Mouse (Mus musculus): ENCODE results near the gene Frmd4b. TPM values are rescaled to one million over a fixed set of nuclear protein-coding genes. Genes with fewer than 3 reads are reported as not detected.

Frmd4b gene
- polyA plus RNA-seq, 1 experiment from 2014 or later = 17.5 TPM

DNA sequence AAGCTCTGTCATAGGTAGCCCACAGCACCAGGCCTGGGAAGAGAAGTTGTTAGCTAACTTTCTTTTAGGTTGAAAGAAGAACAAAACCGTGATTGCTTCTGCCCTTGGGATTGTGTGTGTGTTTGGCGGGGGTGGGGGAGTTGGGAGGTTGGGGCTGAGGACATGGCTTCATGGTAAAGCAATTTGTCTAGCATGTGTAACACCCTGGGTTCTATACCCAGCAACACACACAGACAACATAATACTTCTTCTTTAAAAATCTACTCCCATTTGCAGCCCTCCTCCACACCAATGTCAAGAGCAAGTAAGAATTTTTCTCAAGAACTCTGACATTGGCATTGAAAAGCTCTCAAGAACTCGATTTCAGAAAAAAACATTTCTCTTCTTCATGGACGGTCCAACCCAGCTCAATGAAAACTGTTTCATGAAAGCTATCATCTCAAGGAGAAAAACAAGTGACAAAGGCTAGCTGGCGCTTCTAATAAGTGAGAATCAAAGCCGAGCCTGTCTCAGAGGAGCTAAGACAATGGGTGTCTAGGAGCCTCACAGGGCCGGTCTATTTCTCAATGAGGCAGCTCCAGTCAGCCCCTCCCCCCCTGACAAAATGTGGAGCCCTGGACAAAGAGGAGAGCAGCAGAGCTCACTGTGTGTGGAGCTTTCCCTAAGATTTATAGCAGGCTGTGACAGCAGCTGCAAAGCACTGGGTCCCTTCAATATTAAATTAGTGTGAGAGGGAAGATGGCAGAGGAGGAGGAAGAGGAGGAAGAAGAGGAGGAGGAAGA, 40.6 kb downstream of the Frmd4b start:
- Histone ChIP-seq H3K27me3 (replicated peaks; ENCODE audit: control insufficient read depth, insufficient read depth, low read length) (no peaks in the 10 kb centered on the region), H3K9ac (ENCODE audit: low read depth, low read length) (no peak overlapping the region), H3K36me3 (ENCODE audit: control insufficient read depth, insufficient read depth, low read length) (no peaks in the 10 kb centered on the region), H3K4me1 (ENCODE audit: control insufficient read depth, insufficient read depth, low read length) (no peaks in the 10 kb centered on the region), H3K4me3 (ENCODE audit: low read depth, low read length) (no peak overlapping the region), H3K9me3 (ENCODE audit: control insufficient read depth, low read length) (peaks cover 3% of the 10 kb centered on the region; the same call in 1 of the 2 replicates), H3K4me2 (ENCODE audit: low read depth, low read length) (no peak overlapping the region), H3K27ac (replicated peaks; ENCODE audit: low read depth, low read length) (no peak overlapping the region)
- WGBS = 53% methylated on average over 7 of the region's 7 CpGs
- ATAC-seq (ENCODE audit: low read depth) = no peak; the same call in 1 of the 2 replicates
- DNase-seq (ENCODE audit: low spot score) = peak; percentile 55

DNA sequence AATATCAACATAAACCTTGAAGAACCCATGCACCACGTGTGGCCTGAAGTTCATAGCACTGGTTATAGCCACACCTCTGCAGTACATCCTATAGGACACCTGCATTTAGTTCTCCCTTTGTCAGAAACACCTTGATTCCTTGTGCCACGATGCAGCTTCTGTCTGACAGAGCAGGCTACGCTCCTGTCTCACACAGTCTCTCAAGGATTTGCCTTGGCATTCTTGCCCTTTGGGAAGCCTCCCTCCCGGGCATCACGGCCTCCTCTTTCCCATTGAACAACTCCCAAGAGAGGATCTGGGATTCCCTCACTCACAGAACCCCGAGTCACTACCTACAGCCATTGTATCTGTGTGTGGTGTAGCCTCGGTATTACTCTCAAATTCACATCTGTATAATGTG, 41.2 kb downstream of the Frmd4b start:
- Histone ChIP-seq H3K36me3 (ENCODE audit: control insufficient read depth, insufficient read depth, low read length) (no peaks in the 10 kb centered on the region), H3K4me2 (ENCODE audit: low read depth, low read length) (no peak overlapping the region), H3K27ac (replicated peaks; ENCODE audit: low read depth, low read length) (no peak overlapping the region), H3K27me3 (replicated peaks; ENCODE audit: control insufficient read depth, insufficient read depth, low read length) (no peaks in the 10 kb centered on the region), H3K9me3 (ENCODE audit: control insufficient read depth, low read length) (peaks cover 3% of the 10 kb centered on the region; the same call in 1 of the 2 replicates), H3K9ac (ENCODE audit: low read depth, low read length) (no peak overlapping the region), H3K4me1 (ENCODE audit: control insufficient read depth, insufficient read depth, low read length) (no peaks in the 10 kb centered on the region), H3K4me3 (ENCODE audit: low read depth, low read length) (no peak overlapping the region)
- ATAC-seq (ENCODE audit: low read depth) (no peak), DNase-seq (ENCODE audit: low spot score) (no peak)
- WGBS = 85% methylated on average over 7 of the region's 7 CpGs

DNA sequence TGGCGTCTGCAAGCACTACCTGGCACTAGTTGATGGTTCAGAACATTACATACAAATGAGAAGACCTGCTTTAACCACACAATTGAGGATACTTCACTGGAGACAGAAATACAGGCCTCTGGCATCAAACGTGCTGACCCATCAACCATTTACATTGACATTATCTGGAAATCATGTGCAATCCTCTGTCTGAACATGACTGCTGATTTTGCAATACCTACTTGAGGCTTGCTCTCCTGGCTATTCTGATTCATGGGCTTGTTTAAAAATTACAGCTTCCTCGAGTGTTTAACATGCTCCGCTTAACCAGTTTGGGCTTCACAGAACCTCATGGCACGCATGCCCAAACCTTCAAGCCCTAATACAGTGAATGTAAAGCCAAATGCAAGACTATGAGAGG, 42.4 kb downstream of the Frmd4b start:
- no peak overlapping the region for H3K9ac ChIP-seq (ENCODE audit: low read depth, low read length)
- H3K36me3 ChIP-seq (ENCODE audit: control insufficient read depth, insufficient read depth, low read length) = no peaks in the 10 kb centered on the region
- WGBS = 82% methylated on average over 5 of the region's 5 CpGs
- ATAC-seq (ENCODE audit: low read depth) (no peak), DNase-seq (ENCODE audit: low spot score) (no peak)
- H3K4me3 ChIP-seq (ENCODE audit: low read depth, low read length) = no peak overlapping the region
- no peaks in the 10 kb centered on the region for H3K27me3 ChIP-seq (replicated peaks; ENCODE audit: control insufficient read depth, insufficient read depth, low read length)
- H3K9me3 ChIP-seq (ENCODE audit: control insufficient read depth, low read length) = peaks cover 3% of the 10 kb centered on the region; the same call in 1 of the 2 replicates
- no peak overlapping the region for H3K27ac ChIP-seq (replicated peaks; ENCODE audit: low read depth, low read length)
- H3K4me2 ChIP-seq (ENCODE audit: low read depth, low read length) = no peak overlapping the region
- H3K4me1 ChIP-seq (ENCODE audit: control insufficient read depth, insufficient read depth, low read length) = no peaks in the 10 kb centered on the region

DNA sequence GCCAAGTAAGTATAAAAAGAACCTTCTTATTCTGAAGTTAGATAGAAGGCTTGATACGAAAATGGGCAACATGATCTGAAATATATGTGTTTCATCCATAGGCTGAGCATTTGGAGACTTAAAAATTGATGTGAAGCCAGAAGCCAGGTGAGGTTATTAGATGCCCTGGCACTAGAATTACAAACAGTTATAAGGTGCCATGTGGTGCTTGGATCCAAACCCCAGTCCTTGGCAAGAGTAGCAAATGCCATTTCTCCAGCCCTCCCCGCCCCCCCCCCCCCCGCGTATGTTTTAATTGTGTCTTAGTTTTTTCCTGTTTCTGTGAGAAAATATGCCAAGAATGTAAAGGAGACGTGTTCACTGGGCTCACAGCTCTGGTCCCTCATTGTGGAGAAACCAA, 45.1 kb downstream of the Frmd4b start:
- no peak for DNase-seq (ENCODE audit: low spot score)
- H3K9ac ChIP-seq (ENCODE audit: low read depth, low read length) = no peak overlapping the region
- no peaks in the 10 kb centered on the region for H3K36me3 ChIP-seq (ENCODE audit: control insufficient read depth, insufficient read depth, low read length)
- WGBS = 73% methylated on average over 5 of the region's 5 CpGs
- H3K4me1 ChIP-seq (ENCODE audit: control insufficient read depth, insufficient read depth, low read length) = no peaks in the 10 kb centered on the region
- H3K27ac ChIP-seq (replicated peaks; ENCODE audit: low read depth, low read length) = no peak overlapping the region
- H3K27me3 ChIP-seq (replicated peaks; ENCODE audit: control insufficient read depth, insufficient read depth, low read length) = no peaks in the 10 kb centered on the region
- H3K9me3 ChIP-seq (ENCODE audit: control insufficient read depth, low read length) = peaks cover 3% of the 10 kb centered on the region; the same call in 1 of the 2 replicates
- no peak overlapping the region for H3K4me2 ChIP-seq (ENCODE audit: low read depth, low read length)
- H3K4me3 ChIP-seq (ENCODE audit: low read depth, low read length) = no peak overlapping the region
- no peak for ATAC-seq (ENCODE audit: low read depth)

DNA sequence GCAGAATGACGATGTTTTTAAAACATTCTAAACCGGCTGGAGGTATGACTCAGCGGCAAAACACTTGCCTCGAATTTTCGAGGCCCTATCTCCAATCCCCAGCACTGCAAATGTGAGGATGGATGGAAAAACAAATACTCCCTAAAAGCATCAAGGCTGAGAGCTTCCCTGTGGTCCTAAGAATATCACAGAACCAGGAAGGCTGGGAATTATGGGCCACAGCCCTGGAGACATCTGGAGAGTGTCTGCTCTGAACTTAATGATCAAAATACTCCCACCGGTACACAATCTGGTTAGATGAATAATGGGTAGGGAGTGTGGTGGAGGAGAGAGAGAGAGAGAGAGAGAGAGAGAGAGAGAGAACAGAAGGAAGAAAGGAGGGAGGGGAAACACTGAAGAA, 48.8 kb downstream of the Frmd4b start:
- no peaks in the 10 kb centered on the region for H3K36me3 ChIP-seq (ENCODE audit: control insufficient read depth, insufficient read depth, low read length)
- peak; percentile 67; the same call in 1 of the 2 replicates for ATAC-seq (ENCODE audit: low read depth)
- no peak overlapping the region for H3K4me2 ChIP-seq (ENCODE audit: low read depth, low read length)
- whole genome bisulfite sequencing = 47% methylated on average over 6 of the region's 6 CpGs
- no peak overlapping the region for H3K27ac ChIP-seq (replicated peaks; ENCODE audit: low read depth, low read length)
- no peak overlapping the region for H3K9ac ChIP-seq (ENCODE audit: low read depth, low read length)
- no peak for DNase-seq (ENCODE audit: low spot score)
- no peaks in the 10 kb centered on the region for H3K4me1 ChIP-seq (ENCODE audit: control insufficient read depth, insufficient read depth, low read length)
- H3K9me3 ChIP-seq (ENCODE audit: control insufficient read depth, low read length) = no peaks in the 10 kb centered on the region
- no peaks in the 10 kb centered on the region for H3K27me3 ChIP-seq (replicated peaks; ENCODE audit: control insufficient read depth, insufficient read depth, low read length)
- H3K4me3 ChIP-seq (ENCODE audit: low read depth, low read length) = no peak overlapping the region

DNA sequence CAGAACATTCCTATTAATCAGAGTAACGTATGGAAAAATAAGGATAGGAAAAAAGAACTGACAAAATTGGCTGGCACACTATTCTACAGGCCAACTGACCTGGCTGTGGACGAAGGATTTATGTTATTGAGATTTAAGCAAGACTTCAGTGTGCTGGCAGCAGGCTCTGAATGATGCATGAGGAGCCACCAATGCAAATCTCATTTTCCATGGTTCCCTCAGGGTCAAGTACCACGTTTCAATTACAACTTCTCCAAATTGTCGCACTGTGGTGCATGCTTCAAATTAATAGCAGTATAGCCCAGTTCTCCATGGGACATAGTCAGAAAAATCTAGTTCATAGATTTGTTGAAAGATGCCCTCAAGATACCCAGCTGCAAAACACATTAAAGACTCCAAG, 50.6 kb downstream of the Frmd4b start:
- ATAC-seq (ENCODE audit: low read depth) (no peak), DNase-seq (ENCODE audit: low spot score) (no peak)
- no peaks in the 10 kb centered on the region for H3K9me3 ChIP-seq (ENCODE audit: control insufficient read depth, low read length)
- H3K4me3 ChIP-seq (ENCODE audit: low read depth, low read length) = no peak overlapping the region
- no peak overlapping the region for H3K27ac ChIP-seq (replicated peaks; ENCODE audit: low read depth, low read length)
- 49% methylated on average over 4 of the region's 4 CpGs for WGBS
- H3K4me2 ChIP-seq (ENCODE audit: low read depth, low read length) = no peak overlapping the region
- no peaks in the 10 kb centered on the region for H3K36me3 ChIP-seq (ENCODE audit: control insufficient read depth, insufficient read depth, low read length)
- no peaks in the 10 kb centered on the region for H3K4me1 ChIP-seq (ENCODE audit: control insufficient read depth, insufficient read depth, low read length)
- no peaks in the 10 kb centered on the region for H3K27me3 ChIP-seq (replicated peaks; ENCODE audit: control insufficient read depth, insufficient read depth, low read length)
- no peak overlapping the region for H3K9ac ChIP-seq (ENCODE audit: low read depth, low read length)

DNA sequence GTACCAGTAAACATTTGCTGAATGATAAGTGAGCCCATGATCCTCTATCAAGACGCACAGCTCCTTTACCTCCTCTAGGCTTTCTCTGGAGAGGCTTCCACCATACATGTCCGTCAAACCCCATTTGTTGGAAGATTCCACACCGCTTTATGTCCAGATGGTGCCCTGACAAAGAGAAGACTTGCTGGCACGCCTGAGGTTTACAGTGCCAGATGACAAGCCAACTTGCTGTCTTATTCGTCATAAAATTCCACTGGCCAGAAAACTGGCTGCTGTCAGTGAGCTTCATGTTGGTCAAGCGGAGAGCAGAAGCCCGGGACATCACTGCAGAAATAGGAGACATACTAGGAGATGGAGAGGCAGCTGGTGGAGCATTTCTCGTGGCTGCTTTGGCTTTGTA, 60.2 kb downstream of the Frmd4b start:
- 74% methylated on average over 8 of the region's 8 CpGs for WGBS
- ATAC-seq (ENCODE audit: low read depth) (no peak), DNase-seq (ENCODE audit: low spot score) (no peak)
- no peaks in the 10 kb centered on the region for H3K27me3 ChIP-seq (replicated peaks; ENCODE audit: control insufficient read depth, insufficient read depth, low read length)
- H3K36me3 ChIP-seq (ENCODE audit: control insufficient read depth, insufficient read depth, low read length) = no peaks in the 10 kb centered on the region
- no peak overlapping the region for H3K4me2 ChIP-seq (ENCODE audit: low read depth, low read length)
- no peak overlapping the region for H3K9ac ChIP-seq (ENCODE audit: low read depth, low read length)
- H3K4me1 ChIP-seq (ENCODE audit: control insufficient read depth, insufficient read depth, low read length) = 0 out of 2 replicates have a peak, but pooled peaks cover 8% of the 10 kb centered on the region
- H3K27ac ChIP-seq (replicated peaks; ENCODE audit: low read depth, low read length) = no peak overlapping the region
- no peaks in the 10 kb centered on the region for H3K9me3 ChIP-seq (ENCODE audit: control insufficient read depth, low read length)
- no peak overlapping the region for H3K4me3 ChIP-seq (ENCODE audit: low read depth, low read length)

DNA sequence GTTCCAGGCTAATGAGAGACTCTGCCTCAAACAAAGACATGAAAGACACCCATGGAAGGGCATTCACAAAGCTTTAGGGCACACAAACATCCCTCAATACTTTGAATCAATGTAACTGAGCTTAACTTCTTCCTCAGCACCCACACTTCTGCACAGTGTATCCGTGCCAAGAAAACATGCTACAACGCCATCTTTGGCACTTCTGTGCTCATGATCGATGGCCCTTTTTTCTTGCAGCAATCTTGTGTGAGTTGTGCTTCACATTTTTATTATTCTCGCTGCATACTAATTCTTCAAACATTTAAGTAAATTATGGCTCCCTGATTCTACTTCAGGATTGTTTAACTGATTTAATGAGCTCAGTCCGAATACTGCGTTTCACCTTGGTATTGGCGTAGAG, 61.7 kb downstream of the Frmd4b start:
- ATAC-seq (ENCODE audit: low read depth) = no peak
- Histone ChIP-seq H3K9me3 (ENCODE audit: control insufficient read depth, low read length) (no peaks in the 10 kb centered on the region), H3K27me3 (replicated peaks; ENCODE audit: control insufficient read depth, insufficient read depth, low read length) (no peaks in the 10 kb centered on the region), H3K27ac (replicated peaks; ENCODE audit: low read depth, low read length) (no peak overlapping the region), H3K9ac (ENCODE audit: low read depth, low read length) (no peak overlapping the region), H3K36me3 (ENCODE audit: control insufficient read depth, insufficient read depth, low read length) (no peaks in the 10 kb centered on the region), H3K4me3 (ENCODE audit: low read depth, low read length) (no peak overlapping the region), H3K4me1 (ENCODE audit: control insufficient read depth, insufficient read depth, low read length) (0 out of 2 replicates have a peak, but pooled peaks cover 10% of the 10 kb centered on the region), H3K4me2 (ENCODE audit: low read depth, low read length) (no peak overlapping the region)
- 92% methylated on average over 7 of the region's 7 CpGs for WGBS
- DNase-seq (ENCODE audit: low spot score) = no peak

DNA sequence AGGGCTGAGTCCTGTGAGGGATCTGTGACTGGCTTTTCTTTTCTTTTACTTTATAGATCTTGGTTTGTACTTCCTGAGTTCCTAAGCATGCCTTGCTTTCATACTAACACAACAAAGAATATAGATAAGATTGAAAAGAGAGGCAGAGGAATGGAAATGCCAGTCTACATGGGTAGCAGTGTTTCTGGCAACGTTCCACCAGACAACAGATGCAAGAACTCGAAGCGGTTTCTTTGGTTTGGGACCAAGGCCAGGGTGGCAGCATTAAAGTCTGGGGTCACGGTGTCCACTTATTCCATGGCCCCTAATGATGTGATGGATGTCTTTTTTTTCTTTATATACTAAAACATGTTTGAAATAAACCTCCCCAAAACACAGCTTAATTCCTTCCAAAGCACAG, 63.9 kb downstream of the Frmd4b start:
- Histone ChIP-seq H3K4me2 (ENCODE audit: low read depth, low read length) (no peak overlapping the region), H3K36me3 (ENCODE audit: control insufficient read depth, insufficient read depth, low read length) (no peaks in the 10 kb centered on the region), H3K27me3 (replicated peaks; ENCODE audit: control insufficient read depth, insufficient read depth, low read length) (no peaks in the 10 kb centered on the region), H3K9ac (ENCODE audit: low read depth, low read length) (no peak overlapping the region), H3K9me3 (ENCODE audit: control insufficient read depth, low read length) (no peaks in the 10 kb centered on the region), H3K4me1 (ENCODE audit: control insufficient read depth, insufficient read depth, low read length) (0 out of 2 replicates have a peak, but pooled peaks cover 10% of the 10 kb centered on the region), H3K27ac (replicated peaks; ENCODE audit: low read depth, low read length) (no peak overlapping the region), H3K4me3 (ENCODE audit: low read depth, low read length) (no peak overlapping the region)
- WGBS = 77% methylated on average over 4 of the region's 4 CpGs
- no peak for DNase-seq (ENCODE audit: low spot score)
- ATAC-seq (ENCODE audit: low read depth) = no peak

All from embryonic facial prominence, embryonic 14.5 days (tissue).